Mouse (Mus musculus): ENCODE measurements around the gene Cdrt4. TPM values are rescaled to one million over a fixed set of nuclear protein-coding genes. Genes with fewer than 3 reads are reported as not detected.

Cdrt4 gene
- polyA plus RNA-seq, 1 experiment from 2014 or later = not detected

GRCm38 (mm10) chr11:63020633-63021032, 69.6 kb downstream of the Cdrt4 start:
- peaks cover 19% of the 10 kb centered on the region for H3K4me1 ChIP-seq (ENCODE audit: control insufficient read depth, insufficient read depth, low read length)
- H3K36me3 ChIP-seq (ENCODE audit: control insufficient read depth, insufficient read depth, low read length) = no peaks in the 10 kb centered on the region
- H3K27ac ChIP-seq (ENCODE audit: low read length) = no peak overlapping the region
- peak; percentile 26; the same call in 1 of the 2 replicates for ATAC-seq
- no peaks in the 10 kb centered on the region for H3K27me3 ChIP-seq (replicated peaks; ENCODE audit: control insufficient read depth, insufficient read depth, low read length)
- no peak overlapping the region for H3K4me2 ChIP-seq (ENCODE audit: low read depth, low read length)
- H3K4me3 ChIP-seq (ENCODE audit: low read length) = no peak overlapping the region
- H3K9ac ChIP-seq (ENCODE audit: low read depth, low read length) = no peak overlapping the region
- H3K9me3 ChIP-seq (ENCODE audit: control insufficient read depth, low read length) = no peaks in the 10 kb centered on the region

- no peak for ATAC-seq
- Histone ChIP-seq H3K9ac (ENCODE audit: low read depth, low read length) (no peak overlapping the region), H3K4me3 (ENCODE audit: low read length) (no peak overlapping the region), H3K36me3 (ENCODE audit: control insufficient read depth, insufficient read depth, low read length) (no peaks in the 10 kb centered on the region), H3K27ac (ENCODE audit: low read length) (no peak overlapping the region), H3K4me2 (ENCODE audit: low read depth, low read length) (no peak overlapping the region), H3K9me3 (ENCODE audit: control insufficient read depth, low read length) (no peaks in the 10 kb centered on the region), H3K4me1 (ENCODE audit: control insufficient read depth, insufficient read depth, low read length) (peaks cover 26% of the 10 kb centered on the region), H3K27me3 (replicated peaks; ENCODE audit: control insufficient read depth, insufficient read depth, low read length) (no peaks in the 10 kb centered on the region)
- 65% methylated on average over 5 of the region's 5 CpGs for WGBS
Measured at GRCm38 (mm10) chr11:63021141-63021806, 70.3 kb downstream of the Cdrt4 start.

- H3K4me1 ChIP-seq (ENCODE audit: control insufficient read depth, insufficient read depth, low read length) = peaks cover 34% of the 10 kb centered on the region
- H3K9me3 ChIP-seq (ENCODE audit: control insufficient read depth, low read length) = no peaks in the 10 kb centered on the region
- WGBS = 58% methylated on average over 5 of the region's 5 CpGs
- H3K9ac ChIP-seq (ENCODE audit: low read depth, low read length) = no peak overlapping the region
- H3K4me2 ChIP-seq (ENCODE audit: low read depth, low read length) = no peak overlapping the region
- H3K4me3 ChIP-seq (ENCODE audit: low read length) = no peak overlapping the region
- H3K27me3 ChIP-seq (replicated peaks; ENCODE audit: control insufficient read depth, insufficient read depth, low read length) = no peaks in the 10 kb centered on the region
- H3K27ac ChIP-seq (ENCODE audit: low read length) = 0 out of 2 replicates have a peak overlapping the region, but pooled peaks have one; percentile 13
- no peaks in the 10 kb centered on the region for H3K36me3 ChIP-seq (ENCODE audit: control insufficient read depth, insufficient read depth, low read length)
- no peak for ATAC-seq
Measured at GRCm38 (mm10) chr11:63023461-63023860, 72.5 kb downstream of the Cdrt4 start.

- H3K9me3 ChIP-seq (ENCODE audit: control insufficient read depth, low read length) = no peaks in the 10 kb centered on the region
- H3K27me3 ChIP-seq (replicated peaks; ENCODE audit: control insufficient read depth, insufficient read depth, low read length) = no peaks in the 10 kb centered on the region
- H3K36me3 ChIP-seq (ENCODE audit: control insufficient read depth, insufficient read depth, low read length) = no peaks in the 10 kb centered on the region
- ATAC-seq = peak; percentile 82
- H3K27ac ChIP-seq (ENCODE audit: low read length) = 0 out of 2 replicates have a peak overlapping the region, but pooled peaks have one; percentile 13
- H3K4me1 ChIP-seq (ENCODE audit: control insufficient read depth, insufficient read depth, low read length) = peaks cover 34% of the 10 kb centered on the region
- no peak overlapping the region for H3K9ac ChIP-seq (ENCODE audit: low read depth, low read length)
- H3K4me3 ChIP-seq (ENCODE audit: low read length) = no peak overlapping the region
- 42% methylated on average over 2 of the region's 2 CpGs for WGBS
- H3K4me2 ChIP-seq (ENCODE audit: low read depth, low read length) = no peak overlapping the region
Measured at GRCm38 (mm10) chr11:63024136-63024535, 73.1 kb downstream of the Cdrt4 start.

GRCm38 (mm10) chr11:63025476-63025875, 74.5 kb downstream of the Cdrt4 start:
- H3K27me3 ChIP-seq (replicated peaks; ENCODE audit: control insufficient read depth, insufficient read depth, low read length) = no peaks in the 10 kb centered on the region
- peaks cover 34% of the 10 kb centered on the region for H3K4me1 ChIP-seq (ENCODE audit: control insufficient read depth, insufficient read depth, low read length)
- H3K4me2 ChIP-seq (ENCODE audit: low read depth, low read length) = no peak overlapping the region
- H3K36me3 ChIP-seq (ENCODE audit: control insufficient read depth, insufficient read depth, low read length) = no peaks in the 10 kb centered on the region
- H3K27ac ChIP-seq (ENCODE audit: low read length) = peak overlapping the region; percentile 68
- no peak overlapping the region for H3K4me3 ChIP-seq (ENCODE audit: low read length)
- no peak overlapping the region for H3K9ac ChIP-seq (ENCODE audit: low read depth, low read length)
- H3K9me3 ChIP-seq (ENCODE audit: control insufficient read depth, low read length) = no peaks in the 10 kb centered on the region
- 40% methylated on average over 6 of the region's 6 CpGs for WGBS
- ATAC-seq = peak; percentile 64

- peak; percentile 51 for ATAC-seq
- no peaks in the 10 kb centered on the region for H3K9me3 ChIP-seq (ENCODE audit: control insufficient read depth, low read length)
- H3K4me3 ChIP-seq (ENCODE audit: low read length) = no peak overlapping the region
- no peak overlapping the region for H3K27ac ChIP-seq (ENCODE audit: low read length)
- 71% methylated on average over 9 of the region's 9 CpGs for WGBS
- no peaks in the 10 kb centered on the region for H3K27me3 ChIP-seq (replicated peaks; ENCODE audit: control insufficient read depth, insufficient read depth, low read length)
- H3K9ac ChIP-seq (ENCODE audit: low read depth, low read length) = no peak overlapping the region
- H3K4me1 ChIP-seq (ENCODE audit: control insufficient read depth, insufficient read depth, low read length) = peaks cover 34% of the 10 kb centered on the region
- no peak overlapping the region for H3K4me2 ChIP-seq (ENCODE audit: low read depth, low read length)
- no peaks in the 10 kb centered on the region for H3K36me3 ChIP-seq (ENCODE audit: control insufficient read depth, insufficient read depth, low read length)
Measured at GRCm38 (mm10) chr11:63026651-63027141, 75.7 kb downstream of the Cdrt4 start.

- H3K27ac ChIP-seq (ENCODE audit: low read length) = no peak overlapping the region
- H3K4me1 ChIP-seq (ENCODE audit: control insufficient read depth, insufficient read depth, low read length) = peaks cover 34% of the 10 kb centered on the region
- no peak overlapping the region for H3K9ac ChIP-seq (ENCODE audit: low read depth, low read length)
- no peaks in the 10 kb centered on the region for H3K36me3 ChIP-seq (ENCODE audit: control insufficient read depth, insufficient read depth, low read length)
- no peaks in the 10 kb centered on the region for H3K27me3 ChIP-seq (replicated peaks; ENCODE audit: control insufficient read depth, insufficient read depth, low read length)
- no peak for ATAC-seq
- no peak overlapping the region for H3K4me3 ChIP-seq (ENCODE audit: low read length)
- WGBS = 87% methylated on average over 3 of the region's 3 CpGs
- H3K4me2 ChIP-seq (ENCODE audit: low read depth, low read length) = no peak overlapping the region
- H3K9me3 ChIP-seq (ENCODE audit: control insufficient read depth, low read length) = no peaks in the 10 kb centered on the region
Measured at GRCm38 (mm10) chr11:63028131-63028530, 77.1 kb downstream of the Cdrt4 start.

- no peak for ATAC-seq
Measured at GRCm38 (mm10) chr11:63029148-63029714, 78.2 kb downstream of the Cdrt4 start.

GRCm38 (mm10) chr11:63029721-63030120, 78.7 kb downstream of the Cdrt4 start:
- peaks cover 24% of the 10 kb centered on the region for H3K4me1 ChIP-seq (ENCODE audit: control insufficient read depth, insufficient read depth, low read length)
- no peak for ATAC-seq
- H3K27ac ChIP-seq (ENCODE audit: low read length) = no peak overlapping the region
- no peak overlapping the region for H3K4me3 ChIP-seq (ENCODE audit: low read length)
- H3K27me3 ChIP-seq (replicated peaks; ENCODE audit: control insufficient read depth, insufficient read depth, low read length) = no peaks in the 10 kb centered on the region
- H3K9me3 ChIP-seq (ENCODE audit: control insufficient read depth, low read length) = no peaks in the 10 kb centered on the region
- H3K4me2 ChIP-seq (ENCODE audit: low read depth, low read length) = no peak overlapping the region
- H3K9ac ChIP-seq (ENCODE audit: low read depth, low read length) = no peak overlapping the region
- WGBS = 88% methylated on average over 6 of the region's 6 CpGs
- no peaks in the 10 kb centered on the region for H3K36me3 ChIP-seq (ENCODE audit: control insufficient read depth, insufficient read depth, low read length)

More at GRCm38 (mm10) chr11:63029148-63029714, 78.2 kb downstream of the Cdrt4 start:
- Histone ChIP-seq H3K4me1 (ENCODE audit: control insufficient read depth, insufficient read depth, low read length) (peaks cover 27% of the 10 kb centered on the region), H3K9me3 (ENCODE audit: control insufficient read depth, low read length) (no peaks in the 10 kb centered on the region), H3K9ac (ENCODE audit: low read depth, low read length) (no peak overlapping the region), H3K36me3 (ENCODE audit: control insufficient read depth, insufficient read depth, low read length) (no peaks in the 10 kb centered on the region), H3K27me3 (replicated peaks; ENCODE audit: control insufficient read depth, insufficient read depth, low read length) (no peaks in the 10 kb centered on the region), H3K4me2 (ENCODE audit: low read depth, low read length) (no peak overlapping the region), H3K4me3 (ENCODE audit: low read length) (no peak overlapping the region), H3K27ac (ENCODE audit: low read length) (no peak overlapping the region)
- WGBS = 60% methylated on average over 4 of the region's 4 CpGs
